Mouse (Mus musculus): ENCODE data around the gene Slc8a1.
A peak's percentile ranks its signal among the peaks of the same experiment; 100 is the strongest.

Gene Slc8a1

DNA sequence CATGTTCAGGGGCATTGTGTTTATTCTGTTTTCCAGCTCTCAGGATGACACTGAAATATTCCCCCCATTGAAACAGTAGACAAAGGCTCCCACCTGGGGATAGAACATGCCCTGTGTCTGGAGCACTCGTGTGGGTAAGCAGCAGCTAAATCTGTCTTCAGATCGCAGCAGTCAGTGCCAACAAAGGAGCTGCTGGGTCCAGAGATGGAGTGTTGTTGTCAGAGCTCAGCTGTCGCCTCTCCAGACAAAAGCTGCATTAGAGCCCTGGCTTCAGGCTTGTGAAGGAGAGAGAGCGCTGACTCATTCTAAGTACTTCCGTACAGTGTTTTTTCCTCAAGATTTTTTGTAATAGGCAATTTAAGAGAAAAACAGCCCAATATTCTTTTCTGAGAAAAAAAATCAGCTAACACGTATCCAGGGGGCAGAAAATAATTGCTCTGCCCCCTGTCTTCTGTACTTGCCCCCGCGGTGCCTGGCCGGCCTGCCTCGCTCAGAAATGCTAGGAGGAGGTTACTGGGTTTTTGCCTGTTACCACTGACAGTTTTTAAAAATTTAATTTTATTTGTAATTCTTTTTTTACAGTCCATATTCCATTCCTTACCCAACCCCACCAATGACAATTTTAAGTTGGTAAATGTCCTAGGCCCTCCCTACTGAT lies 318.2 kb downstream of the Slc8a1 start:
- DNase-seq (ENCODE audit: low spot score in 2 of 2) = peak; percentile 37 to 40

DNA sequence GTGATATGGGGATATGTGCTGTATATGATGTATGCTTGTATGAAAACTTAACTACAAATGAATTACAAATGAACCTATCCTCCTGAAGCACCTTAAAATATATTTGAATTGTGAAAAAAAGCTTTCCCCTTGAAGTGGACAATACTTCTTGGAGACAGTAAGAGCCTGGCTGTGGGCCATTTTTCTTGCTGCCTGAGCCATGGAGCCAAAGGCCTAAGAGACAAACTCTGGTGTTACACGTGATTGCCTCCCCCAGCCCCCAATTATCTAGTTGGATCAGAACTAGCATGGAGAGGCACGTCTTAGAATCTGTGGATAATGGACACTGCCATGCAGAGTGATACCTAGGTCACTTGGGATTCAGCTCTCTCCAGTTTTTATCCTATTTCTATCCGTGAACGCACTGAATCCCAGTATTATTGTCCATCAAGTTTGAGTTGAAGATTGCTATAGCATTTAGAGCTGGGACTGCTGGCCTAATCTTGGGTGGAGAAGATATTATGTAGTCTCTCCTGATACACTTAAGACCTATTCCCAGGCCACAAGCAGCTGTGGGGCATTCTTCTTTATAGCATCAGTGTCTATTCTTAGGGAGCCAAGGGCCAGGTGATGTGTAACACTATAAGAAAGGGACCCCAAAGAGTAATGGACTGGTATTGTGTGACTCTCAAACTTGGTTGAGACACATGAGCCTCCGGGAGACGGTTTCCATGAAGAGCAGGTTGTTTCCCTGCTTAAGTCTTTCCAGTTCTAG lies 321.6 kb downstream of the Slc8a1 start:
- DNase-seq (ENCODE audit: low spot score in 2 of 2) = no peak

DNA sequence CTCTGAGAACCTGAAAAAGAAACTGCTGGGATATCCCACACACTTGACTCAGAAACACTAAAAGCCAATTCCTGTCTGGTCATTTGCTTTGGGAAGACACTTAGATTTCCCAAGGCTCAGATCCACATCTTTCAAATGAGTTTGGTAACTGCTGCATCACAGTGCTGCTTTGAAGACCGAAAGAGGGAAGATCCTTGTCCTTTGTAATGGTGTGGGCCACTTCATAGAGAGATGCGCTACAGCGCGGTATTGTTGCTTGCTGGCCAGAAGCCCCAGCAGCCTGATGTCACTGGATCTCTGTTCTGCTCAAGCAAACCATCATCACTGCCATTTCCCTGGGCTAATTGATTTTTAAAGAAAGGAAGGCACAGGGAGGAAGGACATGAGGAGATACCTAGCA lies 325.4 kb downstream of the Slc8a1 start:
- no peak for DNase-seq (ENCODE audit: low spot score in 2 of 2)

DNA sequence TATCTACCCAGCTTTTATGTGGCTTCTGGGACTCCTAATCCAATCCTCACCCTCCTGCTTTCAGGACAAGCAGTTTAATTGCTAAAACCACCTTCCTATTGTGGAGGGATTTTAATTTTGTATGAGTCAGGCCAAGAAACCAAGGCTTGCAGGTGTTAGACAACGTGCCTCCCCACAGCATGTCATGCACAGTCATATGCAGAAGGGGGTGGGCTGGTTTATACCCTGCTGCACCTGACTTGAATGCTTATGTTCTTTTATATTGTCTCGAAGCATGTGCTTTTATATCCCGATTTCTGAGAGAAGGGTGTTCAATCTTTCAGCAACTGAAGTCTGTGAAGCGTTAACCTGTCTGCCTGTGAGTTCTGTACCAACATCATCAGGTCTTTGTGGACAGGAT lies 334.0 kb downstream of the Slc8a1 start:
- DNase-seq (ENCODE audit: low spot score in 2 of 2) = no peak

DNA sequence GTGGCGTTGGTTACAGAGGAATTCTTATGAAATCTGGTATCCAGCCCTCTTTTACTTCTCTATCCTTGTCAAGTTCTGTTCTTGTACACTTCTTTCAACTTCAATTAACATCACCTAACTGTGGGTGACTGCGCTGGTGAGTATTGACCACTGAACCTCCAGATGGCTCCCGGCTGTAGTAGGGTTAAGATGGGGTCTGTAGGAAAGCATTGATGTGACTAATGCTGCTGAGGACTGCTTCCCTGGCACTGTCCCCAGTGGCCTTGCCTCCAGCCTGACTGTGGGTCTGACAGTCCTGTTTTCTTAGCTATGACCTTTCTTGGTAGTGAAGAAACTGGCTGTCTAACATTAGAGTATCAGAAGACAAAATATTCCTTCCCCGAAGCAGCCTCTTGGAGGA lies 335.1 kb downstream of the Slc8a1 start:
- DNase-seq (ENCODE audit: low spot score in 2 of 2) = no peak

DNA sequence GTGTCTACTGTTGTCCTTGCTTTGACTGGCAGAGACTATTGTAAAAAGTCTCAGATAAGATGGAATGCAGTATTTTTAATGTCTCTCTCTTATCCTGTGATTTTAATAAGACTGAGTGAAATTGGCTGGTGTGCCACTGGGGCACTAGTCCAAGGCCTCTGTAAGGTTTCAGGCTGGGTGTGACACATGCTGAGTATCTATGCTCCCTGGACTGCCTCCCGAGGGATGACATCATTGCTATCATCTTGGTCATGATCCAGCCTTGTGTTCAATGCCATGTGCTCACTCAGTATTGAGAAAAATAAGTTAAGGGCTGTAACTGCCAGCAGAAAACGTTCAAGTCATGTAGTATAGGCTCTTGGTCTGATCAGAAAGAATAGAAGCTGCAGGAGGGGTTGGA lies 335.5 kb downstream of the Slc8a1 start:
- peak; percentile 37 to 54 for DNase-seq (ENCODE audit: low spot score in 2 of 2)

DNA sequence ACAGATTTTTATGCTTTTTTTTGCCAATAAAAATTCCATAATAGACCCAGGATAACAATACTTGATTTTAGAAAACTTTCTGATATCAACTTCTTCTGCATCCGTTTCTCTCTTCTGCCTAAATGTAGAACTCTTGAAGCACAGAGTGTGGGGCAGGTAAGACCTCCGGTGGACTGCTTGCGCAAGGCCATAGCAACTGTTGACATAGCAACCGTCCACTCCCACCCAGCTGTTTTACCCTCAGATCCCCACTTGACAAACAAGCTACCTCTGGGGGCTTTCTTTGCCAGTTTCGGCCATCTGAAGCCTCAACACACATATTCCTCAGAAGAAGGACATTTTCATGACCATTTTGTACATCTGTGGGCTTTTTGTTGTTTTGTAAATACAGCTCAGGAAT lies 337.8 kb downstream of the Slc8a1 start:
- DNase-seq (ENCODE audit: low spot score in 2 of 2) = no peak

DNA sequence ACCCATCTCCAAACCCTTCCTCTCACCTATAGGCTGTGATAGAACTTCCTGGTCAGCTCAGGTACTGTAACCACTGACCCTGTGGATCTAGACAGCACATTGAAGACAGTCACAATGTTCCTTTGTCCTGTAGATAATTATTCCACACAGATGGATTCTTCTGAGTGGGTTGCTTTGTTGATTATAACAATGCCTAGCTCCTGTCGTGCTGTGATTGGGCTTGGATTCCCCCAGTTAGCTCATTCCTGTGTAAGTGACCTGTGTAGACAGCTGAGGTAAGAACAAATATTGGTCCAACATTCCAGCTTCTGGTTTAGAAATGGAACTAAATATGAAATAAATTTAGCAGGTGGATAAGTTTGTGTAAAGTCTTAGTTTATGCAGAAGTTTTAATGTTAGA lies 340.7 kb downstream of the Slc8a1 start:
- no peak for DNase-seq (ENCODE audit: low spot score in 2 of 2)

DNA sequence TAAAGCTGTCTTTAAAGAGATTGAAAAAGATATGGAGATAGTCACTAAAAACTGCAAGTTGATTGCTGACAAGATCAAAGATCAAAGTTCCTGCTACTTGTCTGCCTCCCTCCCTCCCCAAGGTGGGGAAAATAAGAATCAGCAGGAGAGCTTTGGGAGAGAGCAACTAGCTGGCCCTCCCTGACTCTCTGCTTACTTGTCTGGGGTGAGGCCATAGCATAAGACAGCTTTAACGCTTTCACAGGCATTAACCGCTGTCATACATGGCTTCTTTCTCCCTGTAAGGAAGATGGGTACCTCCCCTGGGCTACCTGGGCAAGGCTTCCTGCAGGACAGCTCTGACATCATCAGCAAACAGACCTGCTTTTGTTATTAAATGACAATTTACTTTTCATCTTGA lies 344.1 kb downstream of the Slc8a1 start:
- DNase-seq (ENCODE audit: low spot score in 2 of 2) = no peak

DNA sequence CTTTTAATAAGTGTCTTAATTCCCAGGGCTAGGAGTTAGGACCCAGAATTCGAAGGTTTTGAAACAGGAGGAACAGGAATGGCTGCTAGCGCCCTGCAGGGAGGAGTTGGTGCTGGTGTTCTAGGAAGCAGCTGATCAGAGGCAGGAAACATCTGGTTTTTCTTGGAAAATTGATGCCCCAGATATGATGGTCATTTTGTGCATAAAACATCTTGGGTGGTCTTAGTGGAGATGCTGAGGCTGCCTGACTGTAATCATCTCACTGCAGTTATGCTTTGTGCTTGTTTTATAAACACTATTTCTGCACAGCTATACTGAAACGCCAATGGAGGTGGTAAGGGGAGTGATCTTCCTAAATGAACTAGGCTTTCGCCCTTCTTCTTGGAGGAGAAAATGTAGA lies 345.1 kb downstream of the Slc8a1 start:
- no peak for DNase-seq (ENCODE audit: low spot score in 2 of 2)

DNA sequence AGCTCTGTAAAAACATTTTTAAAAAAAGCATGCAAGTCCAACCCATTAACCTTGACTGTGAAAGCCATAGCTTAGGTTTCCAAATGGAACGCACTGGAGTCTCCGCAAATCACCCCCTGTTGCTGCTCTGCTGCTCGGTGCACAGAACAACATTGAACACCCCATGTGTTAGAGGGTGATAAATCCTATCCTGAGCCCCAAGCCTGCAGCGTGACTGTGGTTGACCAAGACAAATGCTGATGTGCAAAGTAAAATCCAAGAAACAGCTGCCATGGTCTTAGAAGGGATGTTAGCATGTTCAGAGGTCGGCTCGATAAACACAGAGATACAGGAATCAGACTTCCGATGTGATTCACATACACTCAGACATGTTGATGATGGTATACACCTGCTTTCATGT lies 346.7 kb downstream of the Slc8a1 start:
- DNase-seq (ENCODE audit: low spot score in 2 of 2) = no peak

DNA sequence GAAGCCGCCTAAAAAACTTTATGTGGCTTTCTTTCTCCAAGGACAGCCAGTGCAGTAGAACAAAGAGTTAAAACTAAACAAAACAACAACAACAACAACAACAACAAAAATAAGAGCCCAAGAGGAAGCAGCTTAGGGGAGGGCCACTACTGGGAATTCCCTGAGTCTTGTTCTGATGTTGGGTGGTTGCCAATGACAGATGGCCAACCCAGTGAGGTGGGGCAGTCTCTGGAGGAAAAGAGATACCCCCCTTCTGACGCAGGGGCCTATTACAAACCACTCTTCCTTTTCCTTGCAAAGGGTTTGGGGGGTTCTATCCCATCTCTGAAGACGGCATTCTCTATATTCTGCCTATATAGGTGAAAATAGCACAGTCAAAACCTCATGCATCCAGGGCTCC lies 347.4 kb downstream of the Slc8a1 start:
- no peak for DNase-seq (ENCODE audit: low spot score in 2 of 2)

DNA sequence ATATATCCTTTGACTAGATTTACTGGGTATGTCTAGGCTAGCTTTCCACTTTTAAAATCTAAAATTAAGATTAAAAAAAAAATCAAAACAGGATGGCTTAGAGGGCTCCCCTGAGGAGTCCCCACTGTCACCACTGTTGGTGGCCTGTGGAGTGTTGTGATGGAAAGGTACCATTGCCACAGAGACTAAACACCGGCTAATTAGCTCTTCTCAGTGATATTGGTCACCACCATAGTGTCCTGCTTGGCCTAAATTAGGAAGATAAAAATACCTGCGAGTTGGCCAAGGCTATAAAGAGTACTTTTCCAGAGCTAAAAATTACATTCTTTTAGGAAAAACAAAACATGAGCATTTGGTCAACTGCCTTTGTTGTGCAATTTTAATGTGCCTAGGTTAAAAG lies 352.1 kb downstream of the Slc8a1 start:
- no peak for DNase-seq (ENCODE audit: low spot score in 2 of 2)

DNA sequence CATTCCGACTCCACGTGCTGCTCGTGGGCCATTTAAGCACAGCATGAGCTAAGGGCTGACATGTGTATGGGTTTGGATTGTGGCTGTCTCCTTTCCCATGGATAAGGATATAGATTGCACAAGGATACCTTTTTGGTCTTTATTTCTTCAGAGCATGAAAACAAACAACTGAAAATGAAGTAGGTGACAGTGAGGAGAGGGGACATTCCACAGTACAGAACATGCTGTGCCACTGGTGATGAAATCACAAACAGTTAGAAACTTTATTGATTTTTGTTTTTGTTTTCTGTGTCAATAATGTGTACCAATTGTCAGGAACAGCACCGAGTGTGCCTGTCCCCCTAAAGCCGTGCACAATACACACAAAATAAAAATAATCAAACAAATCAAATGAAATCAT lies 352.7 kb downstream of the Slc8a1 start:
- no peak for DNase-seq (ENCODE audit: low spot score in 2 of 2)

DNA sequence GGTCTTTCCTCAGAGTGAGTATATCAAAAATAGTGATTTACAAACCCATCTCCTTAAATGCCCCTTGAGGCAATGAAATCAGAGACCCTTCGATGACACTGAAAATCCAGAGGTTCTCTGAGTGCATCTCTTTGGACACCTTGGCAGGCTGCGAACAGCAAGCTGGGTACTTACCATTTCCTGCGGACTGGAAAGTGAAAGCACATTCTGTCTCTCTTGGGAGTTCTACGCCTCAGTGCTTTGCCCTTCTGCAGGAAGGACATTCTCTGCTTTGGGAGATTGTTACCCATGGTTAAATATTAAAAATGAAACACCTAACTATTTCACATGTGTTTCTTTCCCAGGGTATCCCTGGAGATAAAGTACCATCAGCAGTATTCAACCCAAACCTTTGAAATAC lies 354.7 kb downstream of the Slc8a1 start:
- DNase-seq (ENCODE audit: low spot score in 2 of 2) = no peak

DNA sequence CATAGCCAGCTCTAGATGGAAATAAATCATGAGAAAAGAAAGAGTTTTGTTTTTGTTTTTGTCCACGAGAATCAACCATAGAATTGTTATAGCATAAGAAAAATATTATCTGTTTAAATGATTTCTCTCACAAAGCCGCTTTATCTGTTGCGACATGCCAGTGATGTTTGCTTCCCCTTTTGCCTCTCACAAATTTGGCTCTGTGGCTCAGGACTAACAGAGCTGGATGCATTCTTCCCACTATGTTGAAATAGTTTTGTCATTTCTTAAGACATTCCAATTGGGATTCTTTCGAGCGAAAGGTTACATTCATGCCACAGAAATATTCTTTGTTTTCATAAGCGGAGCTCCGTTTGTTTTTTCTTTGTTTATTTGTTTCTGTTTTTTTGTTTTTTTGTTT lies 359.7 kb downstream of the Slc8a1 start:
- no peak for DNase-seq (ENCODE audit: low spot score in 2 of 2)

DNA sequence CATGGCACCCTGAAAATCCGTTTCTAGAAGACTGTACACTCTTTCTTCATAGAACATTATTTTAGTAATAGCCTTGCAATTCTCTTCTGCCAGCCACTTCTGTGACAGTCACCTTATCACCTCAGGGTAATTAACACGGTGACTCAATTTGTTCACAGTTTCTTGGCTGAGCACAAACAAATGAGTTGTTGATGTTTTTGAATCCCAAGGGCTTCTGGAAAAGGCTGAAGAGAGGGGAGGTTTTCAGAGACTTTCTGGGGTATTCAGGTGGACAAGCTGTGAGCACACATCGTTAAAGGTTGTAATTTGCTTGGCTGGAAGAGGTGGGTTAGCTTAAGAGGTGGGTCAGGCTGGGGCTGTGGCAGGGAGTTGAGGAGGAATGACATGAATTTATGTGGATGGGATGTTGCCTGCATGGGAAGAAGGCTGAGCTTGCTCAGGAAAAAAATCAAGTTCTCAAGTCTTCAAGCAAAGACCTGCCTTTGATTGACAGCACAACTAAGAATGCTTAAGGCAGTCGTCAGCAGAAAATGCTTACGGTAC lies 360.3 kb downstream of the Slc8a1 start:
- no peak for DNase-seq (ENCODE audit: low spot score in 2 of 2)

DNA sequence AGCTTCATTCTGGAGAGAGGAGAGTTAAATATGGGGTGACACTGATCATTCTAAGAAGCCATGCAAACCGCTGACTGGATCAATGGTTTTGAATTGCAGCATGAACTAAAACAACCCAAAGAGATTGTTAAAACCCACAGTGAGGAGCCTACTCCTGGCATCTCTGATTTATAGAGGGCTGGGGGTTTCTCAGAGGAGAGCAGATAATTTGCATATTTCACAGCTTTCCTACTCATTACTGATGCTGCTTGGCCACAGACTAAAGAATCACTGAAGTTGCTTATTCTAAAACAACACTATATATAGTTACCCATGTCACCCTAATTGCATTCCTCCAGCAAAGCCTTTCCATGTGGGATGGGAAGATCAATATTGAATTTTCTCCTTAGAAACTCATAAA lies 361.0 kb downstream of the Slc8a1 start:
- DNase-seq (ENCODE audit: low spot score in 2 of 2) = no peak

DNA sequence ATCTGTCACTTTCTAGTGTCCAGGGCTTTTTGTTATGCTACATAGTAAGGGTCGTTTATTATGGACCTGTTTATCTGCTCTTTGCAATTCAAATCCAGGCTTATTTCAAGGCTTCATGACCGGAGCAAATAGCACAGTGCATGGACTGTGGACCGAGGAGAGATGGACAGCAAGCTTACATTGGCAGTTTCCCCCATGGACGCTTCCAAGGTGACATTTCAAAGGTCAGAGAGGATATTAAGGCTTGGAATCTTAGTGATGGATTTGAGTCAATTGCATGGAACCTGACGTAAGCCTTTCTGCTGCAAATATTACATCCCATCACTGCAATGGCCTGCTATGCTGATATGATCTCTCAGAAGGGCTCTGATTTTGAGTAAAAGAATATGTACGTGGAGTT lies 362.3 kb downstream of the Slc8a1 start:
- no peak for DNase-seq (ENCODE audit: low spot score in 2 of 2)

DNA sequence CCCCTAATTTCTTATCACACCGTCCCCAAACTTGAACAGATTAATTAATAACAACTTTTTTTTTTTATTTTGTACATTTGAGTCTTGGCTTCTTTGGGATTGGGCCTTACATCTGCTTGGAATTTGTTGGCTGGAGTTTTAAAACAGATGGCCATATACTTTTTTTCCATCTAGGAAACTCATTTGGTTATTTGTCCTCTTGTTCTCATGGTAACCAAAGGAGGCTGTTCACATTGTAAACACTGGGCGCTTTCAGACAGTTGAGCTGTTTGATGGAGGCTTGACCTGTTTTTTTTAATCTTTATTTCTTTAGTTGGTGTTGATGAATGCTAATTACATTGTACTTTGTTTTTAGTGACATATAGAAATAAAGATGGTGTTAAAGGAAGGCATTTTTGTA lies 369.1 kb downstream of the Slc8a1 start:
- no peak for DNase-seq (ENCODE audit: low spot score in 2 of 2)

DNA sequence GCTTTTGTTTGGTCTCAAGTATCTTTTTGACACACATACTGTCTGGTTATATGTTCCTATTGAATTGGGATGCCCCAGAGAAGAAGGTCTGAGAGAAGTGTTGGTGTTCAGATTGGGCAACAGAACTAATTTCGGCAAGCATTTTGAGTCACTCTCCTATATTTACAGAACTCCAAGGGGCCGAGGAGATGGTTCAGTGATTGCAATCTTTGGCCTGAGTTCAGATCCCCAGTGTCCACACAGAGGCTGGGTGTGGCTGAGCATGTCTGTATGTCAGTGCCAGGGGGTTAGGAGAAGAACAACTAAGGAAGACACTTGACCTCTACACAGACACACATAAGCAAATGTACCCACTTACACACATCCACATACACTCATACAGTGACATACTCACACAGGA lies 369.7 kb downstream of the Slc8a1 start:
- no peak for DNase-seq (ENCODE audit: low spot score in 2 of 2)

DNA sequence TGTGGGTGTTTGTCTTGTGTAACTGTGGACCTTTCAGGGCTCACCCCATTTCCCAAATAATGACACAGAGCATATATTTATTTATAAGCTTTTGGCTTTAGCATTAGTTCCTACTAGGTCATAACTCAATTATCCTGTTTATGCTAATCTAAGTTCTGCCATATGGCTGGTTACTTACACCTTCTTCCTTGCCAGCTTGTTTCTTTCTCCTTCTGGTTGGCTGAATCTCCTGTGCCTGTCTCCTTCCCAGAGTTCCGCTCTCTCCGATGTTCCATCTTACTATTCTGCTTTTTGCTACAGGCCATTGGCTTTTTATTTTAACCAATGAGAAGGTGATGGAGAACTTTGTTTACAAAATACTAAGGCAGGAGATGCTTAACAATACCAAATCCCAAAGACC lies 374.8 kb downstream of the Slc8a1 start:
- no peak for DNase-seq (ENCODE audit: low spot score in 2 of 2)

DNA sequence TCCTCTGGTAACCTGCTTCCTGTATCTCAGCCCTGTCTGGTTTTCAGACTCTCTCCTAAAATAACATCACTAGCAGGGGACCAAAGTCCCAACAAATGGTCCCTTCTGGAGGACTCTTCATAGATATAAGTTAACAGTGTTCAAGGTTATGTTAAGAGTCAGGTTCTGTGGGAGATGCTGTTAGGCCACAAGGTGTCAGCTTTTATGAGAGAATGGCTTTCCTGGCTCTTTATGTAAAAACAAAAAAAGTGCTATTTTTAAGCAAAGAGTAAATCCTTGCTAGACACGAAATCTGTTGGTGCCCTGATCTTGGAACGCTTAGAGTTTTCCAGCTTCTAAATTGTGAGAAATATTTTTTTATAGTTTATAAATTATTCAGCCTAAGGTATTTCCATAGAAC lies 377.6 kb downstream of the Slc8a1 start:
- no peak for DNase-seq (ENCODE audit: low spot score in 2 of 2)

DNA sequence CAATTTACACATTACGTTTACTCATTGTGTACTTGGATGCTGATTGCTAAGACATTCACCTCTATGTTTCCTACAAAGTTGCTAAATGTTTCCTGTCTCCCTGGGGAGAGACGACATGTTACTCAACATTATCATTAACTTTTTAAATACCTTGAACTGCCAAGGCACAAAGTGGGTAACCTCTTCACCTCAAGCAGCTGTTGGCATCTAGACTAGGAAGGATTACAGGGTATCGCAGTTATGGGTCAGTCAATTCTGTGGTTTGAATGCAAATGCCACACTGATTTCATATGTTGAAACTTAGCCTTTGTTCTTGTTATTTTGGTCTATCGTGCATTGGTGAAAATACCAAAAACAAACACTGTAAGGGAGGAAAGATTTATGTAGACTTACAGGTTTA lies 378.1 kb downstream of the Slc8a1 start:
- no peak for DNase-seq (ENCODE audit: low spot score in 2 of 2)

All from right cerebral cortex, postnatal 10 days (tissue).